Mouse (Mus musculus) olfactory bulb, adult 2 months (tissue): ENCODE results near the gene Slc9a5.

Experiments used
- CTCF ChIP-seq: fragments of 200-500 bp; IDR thresholded peaks from 2 replicates; pipeline ENCODE4 v1.5.1; 2012; ENCODE audit warnings: low read depth, mild to moderate bottlenecking, low read length, moderate library complexity; ENCODE audit not compliant: insufficient read depth
- POLR2A ChIP-seq: fragments of 200-500 bp; IDR thresholded peaks from 2 replicates; pipeline ENCODE4 v1.6.1; 2012; ENCODE audit warnings: mild to moderate bottlenecking, low read depth, low read length, moderate library complexity; ENCODE audit not compliant: insufficient read depth

DNA sequence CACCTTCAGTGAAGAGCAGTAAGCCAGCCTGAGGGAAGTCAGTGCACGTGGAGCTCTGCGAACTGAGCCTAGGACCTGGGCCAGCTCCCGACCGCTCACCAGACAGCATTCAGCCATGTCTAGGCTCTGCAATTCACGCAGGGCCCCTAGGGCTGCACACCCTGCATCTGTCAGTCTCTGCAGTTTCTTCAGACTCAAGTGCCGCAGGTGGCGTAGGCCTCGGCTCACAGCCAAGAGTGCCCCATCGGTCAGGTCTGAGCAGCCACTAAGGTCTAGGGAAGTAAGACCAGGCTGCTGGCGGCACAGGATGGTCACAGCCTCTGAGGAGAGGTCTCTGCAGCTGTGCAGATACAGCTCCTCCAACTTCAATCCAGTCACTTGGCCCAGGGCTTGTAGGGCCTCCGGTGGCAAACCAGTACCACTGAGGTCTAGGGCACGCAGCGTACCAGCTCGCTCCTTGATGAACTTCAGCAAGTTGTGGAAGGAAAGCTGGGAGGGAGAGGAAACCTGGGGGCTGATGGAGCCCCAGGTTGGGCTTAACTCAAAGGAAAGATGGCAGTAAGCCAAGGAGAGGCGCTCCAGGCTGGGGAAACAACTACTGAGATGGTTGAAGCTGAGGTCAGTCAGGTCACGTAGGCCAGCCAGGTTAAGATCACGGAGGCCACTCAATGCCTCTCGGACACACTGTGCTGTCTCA is 33.4 kb upstream of the Slc9a5 start:
- TF ChIP-seq CTCF (no peak), POLR2A (no peak)
